Mouse (Mus musculus): Measurements from ENCODE around the gene Mapkapk3.
A peak's percentile ranks its signal among the peaks of the same experiment; 100 is the strongest.

The Mapkapk3 gene

DNA sequence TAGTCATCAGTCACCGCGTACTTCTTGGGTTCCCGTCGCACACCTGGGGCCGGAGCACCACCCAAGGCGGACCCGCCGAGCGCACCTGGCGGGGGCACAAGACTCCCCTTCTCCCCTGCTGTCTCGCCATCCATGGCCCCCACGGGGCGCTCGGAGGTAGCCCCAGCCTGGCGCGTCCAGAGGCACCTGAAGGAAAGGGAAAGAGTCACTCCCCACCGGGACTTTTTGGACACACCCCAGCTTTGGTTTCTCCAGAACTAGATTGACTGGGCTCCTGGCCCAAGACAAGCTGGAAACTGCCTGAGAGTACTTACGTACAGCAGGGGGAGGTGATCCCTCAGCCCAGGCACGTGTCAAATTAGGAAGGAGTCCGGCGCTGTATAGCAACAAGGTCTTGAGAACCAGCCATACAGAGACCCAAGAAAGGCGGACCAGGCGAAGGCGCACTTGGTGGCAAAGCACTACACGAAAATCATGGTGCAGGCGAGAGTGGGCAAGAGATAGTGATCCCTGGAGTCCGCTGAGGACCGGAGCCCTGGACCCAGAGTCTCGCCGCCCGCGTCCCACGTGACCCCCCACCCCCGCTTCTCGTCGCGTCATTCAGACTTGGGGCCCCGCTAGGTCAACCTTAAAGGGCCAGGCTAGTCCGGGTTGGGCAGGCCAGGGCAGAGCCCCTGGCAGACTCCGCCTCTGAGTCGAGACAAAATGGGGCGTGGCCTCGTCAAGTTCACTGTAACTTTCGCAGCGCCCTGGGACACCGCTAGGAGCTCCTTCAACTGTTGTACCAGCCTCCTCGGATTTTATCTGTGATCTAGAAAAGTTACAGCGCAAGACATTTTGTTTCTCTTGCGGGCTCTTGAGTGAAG is at the start of gene Mapkapk3:
Gene Mapkapk3, minus strand, starts transcription at position 667 of the 866 bp plus-strand sequence.
- DNase-seq = peak; percentile 94 to 96

DNA sequence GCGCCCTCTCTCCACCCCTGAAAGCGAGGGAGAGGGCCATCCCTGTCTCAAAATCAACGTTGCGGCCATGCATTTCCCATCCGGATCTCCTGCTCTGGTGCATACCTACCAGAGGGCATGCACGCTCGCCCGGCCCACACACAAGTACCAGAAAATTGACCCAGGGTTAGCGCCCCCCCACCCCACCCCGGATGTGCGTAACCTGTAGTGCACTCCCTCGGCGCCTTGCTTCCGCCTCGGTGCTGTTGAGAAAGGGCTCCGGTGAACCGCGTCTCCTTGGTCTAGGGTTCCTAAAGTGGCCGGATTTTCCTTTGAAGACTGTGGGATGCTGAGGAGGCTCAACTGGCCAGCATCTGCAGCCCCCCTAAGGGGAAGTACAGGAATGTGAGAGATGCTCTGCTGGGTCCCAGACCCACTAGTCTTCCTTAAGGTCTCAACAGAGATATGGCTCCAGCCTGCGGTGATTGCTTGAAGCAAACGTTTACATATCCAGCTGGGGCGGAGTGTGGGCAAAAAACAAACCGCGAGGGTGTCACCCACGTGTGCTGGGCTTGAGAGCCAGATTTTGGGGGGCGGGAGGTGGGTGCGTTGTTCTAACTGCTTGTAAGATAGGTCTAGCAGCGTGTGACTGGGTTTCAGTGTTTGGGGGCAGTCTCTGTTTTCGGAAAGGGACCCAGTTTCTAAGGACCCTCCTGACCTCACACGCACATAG is 48.7 kb upstream of the Mapkapk3 start, which contains the start of gene Hemk1:
Gene Hemk1, minus strand, starts transcription at position 179 of the 712 bp plus-strand sequence.
- peak; percentile 75 to 77 for DNase-seq

DNA sequence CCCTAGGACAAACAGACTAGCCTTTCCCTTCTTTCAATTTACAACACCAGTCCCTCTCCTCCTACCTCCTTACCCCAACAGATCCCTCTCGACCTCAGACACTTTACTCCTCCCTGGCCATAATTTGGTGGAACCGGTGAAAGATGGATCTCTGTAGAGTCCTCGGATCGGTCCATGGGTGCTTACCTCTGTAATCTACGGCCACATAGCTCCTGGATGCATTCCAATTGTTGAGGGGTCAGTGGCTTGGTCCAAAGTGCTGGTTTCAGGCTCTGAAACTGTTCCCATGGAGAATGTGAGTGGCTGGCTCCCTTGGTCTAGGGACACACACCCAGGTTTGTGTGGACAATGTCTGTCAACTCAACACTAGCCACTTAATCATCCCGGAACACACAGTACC is 46.7 kb upstream of the Mapkapk3 start:
- no peak for DNase-seq

DNA sequence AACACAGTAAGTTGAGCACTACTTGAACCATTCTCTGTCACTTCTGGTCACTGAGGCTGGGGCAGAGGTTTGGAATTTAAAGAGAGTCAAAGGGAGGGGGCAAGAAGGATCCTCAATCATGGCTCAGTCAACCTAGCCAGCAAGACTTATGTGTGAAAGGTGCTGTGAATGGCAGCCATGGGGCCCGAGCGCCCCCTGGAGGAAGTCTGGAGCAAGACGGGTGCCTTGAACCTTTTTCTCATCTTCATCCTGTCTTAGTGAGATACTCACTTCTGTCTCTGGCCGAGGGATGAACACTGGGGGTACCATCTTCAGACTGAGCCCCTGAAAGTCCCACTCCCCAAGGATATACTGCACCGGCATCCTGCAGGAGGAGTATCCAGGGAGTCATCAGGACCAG is 46.2 kb upstream of the Mapkapk3 start:
- peak; percentile 70 to 75 for DNase-seq

DNA sequence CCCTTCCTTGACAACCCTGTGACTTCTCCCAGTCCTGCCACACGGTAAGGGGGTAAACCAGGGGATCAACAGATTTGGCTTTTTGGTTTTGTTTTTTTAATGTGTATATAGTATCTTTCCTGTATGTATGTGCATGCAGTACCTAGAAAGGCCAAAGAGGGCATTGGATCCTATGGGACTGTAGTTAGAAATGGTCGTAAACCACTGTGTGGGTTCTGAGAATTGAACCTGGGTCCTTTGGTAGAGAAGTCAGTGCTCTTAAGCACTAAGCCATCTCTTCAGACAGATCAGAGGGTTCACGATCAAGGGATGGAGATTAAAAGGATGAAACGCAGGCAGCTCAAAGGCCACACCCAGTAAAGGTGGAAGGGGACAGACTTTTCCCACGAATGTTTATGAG is 45.4 kb upstream of the Mapkapk3 start:
- DNase-seq = no peak

DNA sequence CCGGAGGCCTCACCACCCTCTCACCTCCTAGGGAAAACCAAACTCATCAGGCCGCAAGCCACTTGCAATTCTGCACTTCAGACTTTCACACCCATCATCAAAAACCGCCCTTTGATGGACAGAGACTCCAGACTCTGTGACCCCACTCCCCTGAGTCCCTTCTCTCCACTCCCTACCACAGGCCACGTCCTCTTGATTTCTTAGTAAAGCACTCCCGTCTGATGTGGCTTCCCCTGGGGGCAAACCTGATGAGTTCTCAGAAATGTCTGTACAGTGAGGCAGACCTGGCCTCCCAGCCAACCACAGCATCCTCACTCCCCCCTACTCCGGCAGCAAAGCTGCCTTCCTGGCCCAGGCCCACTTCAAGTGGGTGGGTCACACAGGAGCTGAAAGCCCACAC is 44.7 kb upstream of the Mapkapk3 start:
- DNase-seq = peak in 1 of 2 experiments; percentile 24

DNA sequence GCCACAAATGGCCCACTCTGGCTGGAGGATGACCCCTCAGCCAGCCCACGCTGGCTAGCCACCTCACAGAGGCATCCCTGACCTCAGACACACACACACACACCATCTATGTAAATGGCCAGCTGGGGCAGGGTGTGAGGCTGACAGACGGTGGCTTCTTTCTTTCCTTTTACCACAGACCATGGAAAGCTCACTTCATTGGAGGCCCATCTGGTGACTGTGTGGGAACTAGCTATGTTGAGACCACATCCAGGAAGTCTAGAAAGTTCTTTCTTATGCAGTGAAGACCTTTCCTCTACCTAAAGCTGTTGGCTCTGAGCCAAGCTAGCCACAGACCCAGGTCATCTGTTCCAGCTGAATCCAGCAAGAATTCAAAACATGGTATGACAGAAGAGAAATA is 44.0 kb upstream of the Mapkapk3 start:
- no peak for DNase-seq

DNA sequence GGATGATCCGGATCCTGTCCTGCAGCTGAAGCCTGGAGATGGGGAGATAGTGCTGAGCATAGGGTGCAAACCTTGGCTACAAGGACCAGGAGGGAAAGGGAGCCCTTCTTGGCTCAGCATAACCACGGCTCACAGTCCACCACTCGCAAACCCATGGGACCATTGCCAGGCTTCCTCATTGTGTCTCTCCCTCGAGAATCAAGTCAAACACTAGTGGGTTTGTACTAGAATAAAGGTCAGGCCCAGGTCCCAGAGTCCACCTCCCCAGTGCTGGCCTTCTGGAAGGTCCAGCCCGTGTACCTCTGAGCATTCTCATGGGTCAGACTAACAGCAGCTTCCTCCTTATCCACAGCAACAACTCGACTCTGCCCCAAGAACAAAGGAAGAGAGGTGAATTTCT is 41.1 kb upstream of the Mapkapk3 start:
- no peak for DNase-seq

DNA sequence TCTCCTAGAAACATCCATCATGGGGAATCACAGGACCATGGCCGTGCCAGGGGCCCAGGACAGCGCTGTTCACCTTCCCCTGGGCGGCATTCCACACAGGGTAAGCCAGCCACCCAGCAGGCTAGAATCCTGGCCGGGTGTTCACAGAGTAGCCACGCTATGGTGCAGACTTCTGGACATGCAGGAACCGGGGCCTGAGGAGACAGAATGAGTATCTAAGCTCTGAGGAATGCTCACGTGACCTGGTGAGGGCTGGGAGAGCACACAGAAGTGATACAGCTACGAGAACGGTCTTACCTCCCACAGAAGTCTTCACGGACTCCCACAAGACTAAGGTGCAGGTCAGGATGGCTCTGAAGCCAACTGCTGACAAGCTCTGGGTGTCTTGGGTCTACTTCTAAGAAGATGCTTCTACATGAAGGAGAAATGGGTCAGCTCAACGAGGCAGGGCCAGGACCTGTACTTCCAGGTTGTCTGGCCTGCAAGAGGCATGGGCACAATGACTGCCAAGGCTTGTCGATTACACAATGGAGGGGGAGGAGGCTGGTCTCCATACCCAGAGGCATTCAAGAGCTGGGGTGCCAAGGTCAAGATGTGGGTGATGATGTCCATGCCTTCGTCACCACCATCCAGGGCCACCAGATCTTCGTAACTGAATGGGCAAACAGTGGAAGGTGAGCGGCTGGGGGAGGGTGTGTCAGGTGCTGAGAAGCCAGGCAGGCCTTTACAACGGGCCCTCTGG is 38.4 kb upstream of the Mapkapk3 start:
- peak; percentile 88 to 94 for DNase-seq

DNA sequence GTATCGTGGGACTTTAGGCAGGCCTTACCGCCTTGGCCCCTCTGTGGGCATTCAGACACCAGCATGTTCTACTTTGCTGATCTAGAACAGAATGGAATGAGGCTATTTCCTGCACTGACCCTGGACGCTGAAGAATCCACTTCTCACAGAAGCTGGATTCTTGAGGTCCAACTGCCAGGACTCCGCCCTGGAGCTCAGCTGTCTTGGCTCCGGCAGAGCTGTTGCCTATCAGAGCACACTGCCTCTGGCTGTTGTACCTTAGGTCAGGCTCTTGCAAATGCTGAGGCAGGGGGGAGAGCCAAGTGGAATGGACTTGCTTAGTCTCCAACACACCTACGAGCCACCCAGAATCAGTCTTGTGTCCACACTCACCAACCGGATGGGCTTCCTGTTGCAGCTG is 36.2 kb upstream of the Mapkapk3 start:
- DNase-seq = peak; percentile 64 to 75

DNA sequence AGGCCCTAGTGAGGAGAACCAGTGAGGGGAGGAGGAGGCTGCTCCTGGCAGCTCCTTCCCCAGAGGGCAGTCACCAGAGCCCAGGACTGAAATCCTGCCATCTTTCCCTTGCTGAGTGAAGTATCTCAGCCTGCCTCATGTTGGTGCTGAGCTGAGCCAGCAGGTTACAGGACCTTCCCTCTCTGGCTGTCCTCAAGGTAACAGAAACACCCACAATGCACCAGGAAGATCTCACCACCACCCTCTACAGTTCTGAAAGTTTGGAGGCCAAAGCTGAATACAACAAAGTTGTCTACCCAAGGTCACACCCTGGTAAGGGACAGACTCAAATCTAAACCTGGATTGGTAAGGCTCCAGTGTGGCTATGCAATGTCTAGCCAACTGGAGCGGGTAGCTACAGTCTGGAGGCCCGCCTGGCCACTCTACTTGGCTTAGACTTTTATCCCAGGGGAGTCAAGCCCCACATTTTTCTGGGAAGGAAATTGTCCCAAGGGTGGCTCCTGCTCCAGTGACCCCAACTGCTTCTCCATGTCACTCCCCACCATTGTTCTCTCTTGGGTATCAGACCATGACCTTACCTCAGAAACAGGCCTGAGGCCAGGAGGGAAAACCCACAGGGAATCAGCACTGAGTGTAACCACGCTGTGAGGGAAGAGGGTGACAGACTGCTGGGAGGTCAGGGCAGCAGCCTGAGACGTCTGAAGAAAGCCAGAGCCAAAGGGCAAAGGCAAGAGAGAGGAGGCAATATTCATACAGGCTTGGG is 35.3 kb upstream of the Mapkapk3 start:
- DNase-seq = no peak

DNA sequence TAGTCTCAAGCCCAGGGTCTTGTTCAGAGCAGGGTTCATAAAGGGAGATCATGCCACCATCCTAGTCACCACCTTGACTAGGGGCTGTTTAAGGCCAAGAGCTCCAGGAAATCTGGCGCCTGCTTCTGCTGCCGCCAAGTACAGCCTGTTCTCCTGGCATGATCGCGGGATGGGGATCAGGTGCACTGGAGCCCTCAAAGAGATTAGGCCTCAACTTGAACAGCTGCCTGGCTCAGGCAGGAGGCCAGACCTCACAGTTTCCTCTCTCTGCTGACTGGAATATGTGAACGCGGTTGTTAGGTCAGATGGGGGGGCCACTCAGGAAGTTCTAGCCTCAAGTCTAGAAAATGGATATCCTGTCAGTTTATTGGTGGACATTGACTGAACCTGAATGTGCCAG is 33.9 kb upstream of the Mapkapk3 start:
- DNase-seq = peak; percentile 82 to 90

DNA sequence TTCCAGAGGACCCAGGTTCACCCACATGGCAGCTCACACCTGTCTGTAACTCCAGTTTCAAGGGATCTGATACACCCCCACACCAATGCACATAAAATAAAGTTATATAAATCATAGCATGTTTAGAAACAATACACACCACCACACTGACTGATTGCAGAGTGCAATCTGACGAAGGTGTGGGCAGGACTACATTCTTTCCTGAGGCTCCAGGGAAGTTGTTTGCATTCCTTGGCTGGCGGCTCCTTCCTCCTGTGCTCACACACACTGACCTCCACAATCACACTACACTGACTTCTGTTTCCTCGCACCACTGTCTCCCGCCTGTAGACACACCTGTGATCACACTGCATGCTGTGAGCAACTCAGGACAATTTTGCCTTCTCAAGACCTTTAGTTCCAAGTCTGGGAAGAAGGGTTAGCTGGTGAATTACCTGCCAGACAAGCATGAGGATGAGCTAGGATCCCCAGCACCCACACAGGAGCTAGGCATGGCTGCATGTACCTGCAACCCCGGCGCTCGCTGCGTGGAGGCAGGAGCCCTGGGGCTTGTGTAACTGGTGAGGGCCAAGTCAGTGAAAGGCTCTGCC is 32.9 kb upstream of the Mapkapk3 start:
- DNase-seq = peak; percentile 62 to 70

DNA sequence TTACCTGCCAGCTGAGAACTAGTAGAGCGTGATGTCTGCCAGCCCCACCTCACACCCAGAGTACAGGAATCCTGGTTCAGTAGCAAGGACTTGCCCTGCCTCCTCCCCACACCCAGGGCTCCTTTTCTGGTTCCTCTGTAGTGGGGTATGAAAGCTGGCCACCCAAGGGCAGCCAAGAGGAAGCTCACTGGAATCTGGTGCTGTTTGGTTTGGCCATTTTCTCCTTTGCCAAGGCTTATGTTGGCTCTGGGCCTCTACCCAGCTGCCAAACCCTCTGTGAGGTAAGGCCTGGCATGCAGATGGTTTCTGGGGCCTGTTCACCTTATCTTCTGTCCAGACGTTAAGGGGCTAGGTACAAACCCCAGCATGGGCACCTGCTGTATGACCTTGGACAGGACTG is 26.1 kb upstream of the Mapkapk3 start:
- peak; percentile 61 to 72 for DNase-seq

DNA sequence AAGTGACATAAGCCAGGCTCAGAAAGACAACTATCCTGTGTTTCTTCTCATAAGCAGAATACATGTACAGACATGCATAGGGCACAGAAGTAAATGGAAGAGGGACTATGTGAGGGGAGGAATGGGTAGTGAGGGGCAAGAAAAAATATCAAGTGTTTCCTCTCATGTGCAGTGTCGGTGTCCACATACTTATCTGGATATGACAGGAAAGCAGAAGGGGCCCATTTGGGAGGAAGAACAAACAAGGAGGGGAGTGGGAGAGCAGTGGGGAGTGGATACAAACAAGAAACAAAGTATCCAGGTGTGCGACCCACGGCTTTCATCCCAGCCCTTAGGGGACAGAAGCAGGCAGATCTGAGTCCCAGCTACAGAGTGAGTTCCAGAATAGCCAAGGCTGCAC is 24.2 kb upstream of the Mapkapk3 start:
- no peak for DNase-seq

DNA sequence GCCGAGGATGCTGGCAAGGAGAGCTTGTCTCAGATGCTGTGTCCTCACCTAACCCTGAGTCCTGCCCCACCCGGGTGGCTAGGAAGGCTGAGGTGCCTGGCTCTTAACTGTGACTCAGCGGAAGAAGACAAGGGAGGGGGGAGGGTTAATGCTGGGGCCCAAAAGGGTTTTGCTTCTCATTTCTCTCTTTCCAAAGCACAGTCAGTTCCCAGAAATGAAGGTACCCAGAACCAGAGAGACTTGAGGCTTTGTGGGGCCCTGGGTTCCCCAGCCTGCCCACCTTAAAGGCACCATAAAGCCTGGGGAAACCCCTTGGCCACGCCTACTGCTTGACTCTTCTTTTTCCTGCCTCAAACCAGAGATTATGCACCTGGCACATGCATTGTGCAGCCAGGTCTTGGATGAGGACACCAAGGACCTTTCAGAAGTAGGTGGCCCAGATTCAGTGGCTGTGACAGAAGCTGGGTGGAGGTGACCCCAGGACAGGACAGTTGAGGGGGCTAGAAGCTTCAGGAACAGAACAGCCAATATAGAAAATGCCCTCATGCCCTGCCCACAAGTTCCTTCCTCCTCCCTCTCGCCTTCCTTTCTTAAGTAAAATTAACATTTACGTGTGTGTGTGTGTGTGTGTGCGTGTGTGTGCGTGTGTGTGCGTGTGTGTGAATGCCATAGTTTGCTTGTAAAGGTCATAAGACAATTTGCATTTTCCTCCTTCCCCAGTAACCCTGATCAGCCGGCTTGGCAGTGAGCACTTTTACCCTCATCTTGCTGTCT is 23.3 kb upstream of the Mapkapk3 start:
- peak in 1 of 2 experiments; percentile 47 for DNase-seq

DNA sequence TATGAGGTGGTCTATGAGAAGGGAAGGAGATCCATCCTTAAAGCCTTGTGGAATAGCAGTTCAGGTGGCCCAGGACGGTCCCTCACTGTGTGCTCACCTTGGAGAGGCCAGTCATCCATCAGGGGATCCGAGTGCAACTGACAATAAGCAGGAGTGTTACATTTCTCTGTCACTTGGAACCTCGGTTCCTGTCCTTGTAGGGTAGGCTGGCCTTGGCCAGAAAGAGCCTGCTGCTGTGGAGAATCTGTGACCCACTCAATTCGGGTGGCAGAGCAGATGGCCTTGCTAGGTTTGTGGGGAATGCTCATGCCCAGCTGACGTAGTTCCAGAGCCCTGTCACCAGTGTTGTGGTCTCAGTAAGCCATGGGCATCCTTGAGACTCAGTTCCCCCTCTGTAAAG is 19.9 kb upstream of the Mapkapk3 start:
- no peak for DNase-seq

DNA sequence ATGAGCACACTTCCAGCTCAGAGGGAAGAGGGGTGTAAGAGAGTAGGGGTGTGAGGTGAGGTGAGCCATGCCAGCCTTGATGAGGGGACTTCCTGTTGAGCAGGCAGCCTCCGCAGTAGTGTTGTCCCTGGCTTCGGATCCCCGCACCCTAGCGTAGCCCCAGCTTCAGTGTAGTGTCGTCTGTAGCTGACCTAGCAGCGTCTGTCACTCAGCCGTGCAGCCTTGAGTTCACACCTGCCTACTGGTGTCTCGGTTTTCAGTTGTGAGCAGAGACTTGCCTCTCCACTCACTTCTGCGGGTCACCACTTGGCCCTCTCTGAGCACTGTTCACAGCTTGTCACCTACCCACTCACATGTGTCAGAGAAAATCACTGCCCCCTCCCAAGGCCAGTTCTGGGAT is 19.5 kb upstream of the Mapkapk3 start:
- no peak for DNase-seq

DNA sequence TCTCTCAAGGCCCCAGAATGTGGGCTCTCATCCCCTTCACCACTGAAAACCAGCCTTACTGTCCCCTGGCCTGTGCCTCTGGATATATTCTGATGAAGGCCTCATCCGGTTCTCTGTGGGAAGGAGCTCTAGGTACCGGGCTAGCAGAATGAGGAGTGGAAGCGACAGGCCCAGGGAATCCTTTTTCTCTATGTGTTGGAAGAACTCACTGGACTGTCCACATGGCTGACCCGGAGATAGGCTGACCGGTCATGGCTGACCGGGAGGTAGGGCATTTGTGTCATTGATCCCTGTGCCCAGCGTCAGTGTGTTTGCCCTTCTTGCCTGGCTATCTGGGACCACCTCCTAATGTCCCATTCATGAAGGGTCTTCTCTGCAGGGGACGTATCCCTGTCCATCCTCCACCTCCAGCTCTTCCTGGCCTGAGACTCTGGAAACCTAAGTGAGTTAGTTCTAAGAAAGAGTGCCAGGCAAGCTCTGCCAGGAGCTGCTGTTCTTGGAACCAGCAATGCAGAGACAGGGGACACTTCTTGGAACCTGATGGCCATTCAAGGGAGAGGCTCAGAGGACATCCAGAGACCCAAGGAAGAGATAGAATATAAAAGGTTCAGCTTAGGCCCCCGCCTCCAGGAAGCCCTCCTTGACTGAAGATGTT is 18.8 kb upstream of the Mapkapk3 start:
- DNase-seq = no peak

DNA sequence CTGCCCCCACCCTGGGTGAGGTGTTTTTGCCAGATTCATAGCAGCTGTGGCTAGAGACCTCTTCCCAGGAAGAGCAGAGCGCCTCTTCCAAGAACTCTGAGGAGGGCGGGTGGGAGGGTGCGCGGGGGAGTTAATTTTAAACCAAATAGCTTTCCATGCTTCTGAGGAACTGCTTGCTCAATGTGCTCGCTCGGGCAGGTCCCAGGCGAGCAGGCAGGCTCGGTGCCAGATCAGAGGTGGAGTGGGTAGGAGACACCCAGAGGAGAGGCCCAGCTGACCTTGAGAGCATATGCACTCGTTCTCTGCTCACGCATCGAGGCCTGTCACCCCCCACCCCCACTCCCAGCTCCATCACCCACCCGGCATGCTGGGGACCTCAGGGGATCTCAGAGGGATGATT is 18.2 kb upstream of the Mapkapk3 start:
- DNase-seq = peak; percentile 89 to 94

Measured in lung, adult 18-20 months (tissue).